Mouse (Mus musculus) C2C12 (cell line): ENCODE data around the gene Npsr1. TPM values are rescaled to one million over a fixed set of nuclear protein-coding genes. Genes with fewer than 3 reads are reported as not detected.

Source experiments
- H3K27me3 ChIP-seq: one replicate; pipeline ENCODE4 v1.6.1; 2011; ENCODE audit not compliant: control insufficient read depth, insufficient read depth, insufficient read length
- H3K36me3 ChIP-seq: one replicate; pipeline ENCODE4 v1.6.1; 2011; ENCODE audit not compliant: control insufficient read depth, insufficient read depth
- H3K4me3 ChIP-seq: one replicate; pipeline ENCODE4 v1.5.1; 2011; ENCODE audit warnings: mild to moderate bottlenecking, control low read depth; ENCODE audit not compliant: poor library complexity, insufficient read depth, severe bottlenecking
- H3K79me2 ChIP-seq: one replicate; pipeline ENCODE4 v1.6.1; 2011; ENCODE audit not compliant: control insufficient read depth, insufficient read depth
- H3K79me3 ChIP-seq: one replicate; pipeline ENCODE4 v1.6.1; 2011; ENCODE audit warnings: low read depth, control low read depth
- H3ac ChIP-seq: one replicate; pipeline ENCODE3; 2011; ENCODE audit warnings: low read depth; ENCODE audit not compliant: control insufficient read depth, insufficient read length
- CEBPB ChIP-seq: IDR thresholded peaks from one replicate; pipeline ENCODE4 v1.6.1; 2011; ENCODE audit warnings: low read depth, mild to moderate bottlenecking, control low read depth, moderate library complexity
- CTCF ChIP-seq: IDR thresholded peaks from one replicate; pipeline ENCODE4 v1.5.1; 2011; ENCODE audit not compliant: control insufficient read depth, insufficient read depth, insufficient read length
- FOSL1 ChIP-seq: IDR thresholded peaks from one replicate; pipeline ENCODE4 v1.8.0; 2011; ENCODE audit warnings: mild to moderate bottlenecking, low read length; ENCODE audit not compliant: poor library complexity, insufficient read depth, severe bottlenecking
- MAX ChIP-seq: IDR thresholded peaks from one replicate; pipeline ENCODE4 v1.6.1; 2011; ENCODE audit warnings: mild to moderate bottlenecking, control low read depth
- MYOD1 ChIP-seq: IDR thresholded peaks from one replicate; pipeline ENCODE4 v1.6.1; 2011; ENCODE audit warnings: low read depth; ENCODE audit not compliant: control insufficient read depth, insufficient read length
- MYOG ChIP-seq: IDR thresholded peaks from one replicate; pipeline ENCODE4 v1.6.1; 2011; ENCODE audit not compliant: control insufficient read depth, insufficient read length; ENCODE audit errors: extremely low read depth
- USF1 ChIP-seq: IDR thresholded peaks from one replicate; pipeline ENCODE4 v1.6.1; 2011; ENCODE audit warnings: low read depth, mild to moderate bottlenecking, control low read depth, moderate library complexity
- long read RNA-seq, 2 experiments: library from polyadenylated mRNA; unstranded; transcript quantifications; one replicate each; pipeline ENCODE4 v2.0.0; 2019 to 2020
- polyA plus RNA-seq: library from polyadenylated mRNA; unstranded; fragments of >200 nt; fragmentation: generic; extraction: Trizol; gene quantifications from one replicate; pipeline ENCODE4 v1.2.1, GENCODE M21; 2012; ENCODE audit warnings: missing spikeins

Gene Npsr1
- polyA plus RNA-seq, result not detected
- long read RNA-seq, experiment 1, result 0 reads
- long read RNA-seq, experiment 2, result 0 reads

DNA sequence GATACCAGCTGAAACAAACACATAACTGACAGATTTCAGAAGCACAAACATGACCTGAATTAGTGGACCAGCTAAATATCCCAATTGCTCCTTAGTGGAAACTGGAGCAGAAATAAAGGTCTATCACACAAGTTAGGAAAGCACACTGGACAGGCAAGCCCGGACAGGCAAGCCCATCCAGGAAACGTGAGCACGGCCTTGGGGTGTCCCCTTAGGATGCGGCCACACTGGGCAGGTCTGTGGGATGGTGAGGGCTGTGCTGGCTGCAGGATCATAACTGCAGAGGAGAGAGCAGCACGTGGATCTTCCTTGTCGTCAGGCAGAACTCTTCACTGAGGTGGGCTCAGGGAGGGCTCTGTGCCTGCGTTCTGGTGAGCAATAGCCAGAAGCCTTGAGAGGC is at the start of gene Npsr1:
Gene Npsr1, plus strand, starts transcription at position 301 of the 400 bp plus-strand sequence.
- no peaks in the 10 kb centered on the region for H3K79me2 ChIP-seq
- no peak for TF ChIP-seq CEBPB
- TF ChIP-seq MYOD1, result no peak
- no peak for TF ChIP-seq FOSL1
- no peak for TF ChIP-seq USF1
- no peak within 1 kb of the TSS for H3K4me3 ChIP-seq
- no peak within 1 kb of the TSS for H3ac ChIP-seq
- H3K27me3 ChIP-seq, result no peaks in the 10 kb centered on the region
- no peaks in the 10 kb centered on the region for H3K36me3 ChIP-seq
- no peaks in the 10 kb centered on the region for H3K79me3 ChIP-seq

GRCm38 (mm10) chr9:24051538-24051937 is 46.3 kb upstream of the Npsr1 start:
- Histone ChIP-seq H3K27me3 (no peaks in the 10 kb centered on the region), H3K36me3 (no peaks in the 10 kb centered on the region), H3ac (no peak overlapping the region), H3K79me3 (no peaks in the 10 kb centered on the region), H3K4me3 (no peak overlapping the region), H3K79me2 (no peaks in the 10 kb centered on the region)
- TF ChIP-seq CEBPB, result no peak
- TF ChIP-seq FOSL1, result no peak
- no peak for TF ChIP-seq MYOG
- no peak for TF ChIP-seq MAX
- no peak for TF ChIP-seq CTCF
- no peak for TF ChIP-seq MYOD1
- TF ChIP-seq USF1, result no peak

- H3K4me3 ChIP-seq, result no peak overlapping the region
- H3K79me2 ChIP-seq, result no peaks in the 10 kb centered on the region
- no peaks in the 10 kb centered on the region for H3K79me3 ChIP-seq
- H3K36me3 ChIP-seq, result no peaks in the 10 kb centered on the region
- TF ChIP-seq MYOG (no peak), MAX (no peak), CTCF (no peak), USF1 (no peak), MYOD1 (no peak), FOSL1 (no peak), CEBPB (no peak)
- H3ac ChIP-seq, result no peak overlapping the region
- no peaks in the 10 kb centered on the region for H3K27me3 ChIP-seq
These were observed 34.5 kb upstream of the Npsr1 start for GRCm38 (mm10) chr9:24063251-24063650.

DNA sequence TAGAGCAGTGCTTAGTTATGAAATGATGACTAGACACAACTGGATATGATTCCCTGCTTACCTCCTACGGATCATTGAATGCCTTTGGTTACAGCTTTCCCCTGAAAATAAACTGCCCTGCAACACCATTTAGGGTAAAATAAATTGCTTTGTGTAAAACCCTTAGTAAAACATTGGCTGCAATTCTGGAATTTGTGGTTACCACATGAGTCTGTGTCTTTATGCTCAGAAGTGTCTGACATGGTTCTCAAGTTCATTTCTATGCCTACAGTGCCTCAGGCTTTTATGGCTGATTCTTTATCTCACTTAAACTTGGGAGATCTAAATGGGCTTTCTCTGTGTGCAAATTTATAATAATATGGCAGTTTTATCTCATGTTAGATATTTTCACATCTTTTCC is 26.1 kb upstream of the Npsr1 start:
- no peaks in the 10 kb centered on the region for H3K27me3 ChIP-seq
- no peaks in the 10 kb centered on the region for H3K36me3 ChIP-seq
- no peak overlapping the region for H3K4me3 ChIP-seq
- TF ChIP-seq CEBPB, result no peak
- no peak for TF ChIP-seq CTCF
- TF ChIP-seq MAX, result no peak
- TF ChIP-seq MYOD1, result no peak
- no peak overlapping the region for H3ac ChIP-seq
- H3K79me3 ChIP-seq, result no peaks in the 10 kb centered on the region
- no peaks in the 10 kb centered on the region for H3K79me2 ChIP-seq

DNA sequence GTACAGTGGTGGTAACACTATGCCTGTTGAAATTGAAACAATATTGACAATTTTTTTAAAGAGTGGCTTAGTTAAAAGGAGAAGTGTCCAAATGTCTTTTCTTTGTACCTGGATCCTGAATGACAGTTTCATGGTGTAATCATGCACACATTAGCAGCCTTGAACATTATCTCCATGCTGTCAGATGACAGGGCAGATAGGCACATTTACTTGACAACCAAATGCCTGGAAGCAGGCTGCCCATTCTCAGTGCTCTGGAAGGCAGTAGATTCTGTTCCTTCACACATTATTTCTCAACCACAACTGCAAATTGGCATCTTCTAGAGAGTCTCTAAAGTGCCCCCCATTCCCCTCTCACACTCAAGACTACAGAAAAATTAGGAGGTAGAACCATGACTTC is 20.2 kb upstream of the Npsr1 start:
- TF ChIP-seq MYOG (no peak), CTCF (no peak), USF1 (no peak)
- H3K79me2 ChIP-seq, result no peaks in the 10 kb centered on the region
- no peak overlapping the region for H3ac ChIP-seq
- H3K36me3 ChIP-seq, result no peaks in the 10 kb centered on the region
- no peak overlapping the region for H3K4me3 ChIP-seq
- no peaks in the 10 kb centered on the region for H3K79me3 ChIP-seq
- no peaks in the 10 kb centered on the region for H3K27me3 ChIP-seq

- Histone ChIP-seq H3K79me2 (no peaks in the 10 kb centered on the region), H3K79me3 (no peaks in the 10 kb centered on the region), H3K4me3 (no peak overlapping the region)
These were observed 5.9 kb upstream of the Npsr1 start for GRCm38 (mm10) chr9:24091875-24092274.

More at GRCm38 (mm10) chr9:24091875-24092274, 5.9 kb upstream of the Npsr1 start:
- no peaks in the 10 kb centered on the region for H3K27me3 ChIP-seq
- H3ac ChIP-seq, result no peak overlapping the region
- H3K36me3 ChIP-seq, result no peaks in the 10 kb centered on the region
- TF ChIP-seq CEBPB, result no peak
- no peak for TF ChIP-seq FOSL1
- TF ChIP-seq MAX, result no peak
- no peak for TF ChIP-seq MYOD1
- TF ChIP-seq MYOG, result no peak
- no peak for TF ChIP-seq CTCF
- TF ChIP-seq USF1, result no peak
